Mouse (Mus musculus): ENCODE data around the gene Atl2. TPM values are rescaled to one million over a fixed set of nuclear protein-coding genes. Genes with fewer than 3 reads are reported as not detected.

Gene Atl2
- polyA plus RNA-seq, 1 experiment from 2014 or later = 41.3 TPM

GRCm38 (mm10) chr17:79925865-79926421 is 30.0 kb upstream of the Atl2 start:
- Histone ChIP-seq H3K4me2 (ENCODE audit: low read depth) (no peak overlapping the region), H3K27me3 (ENCODE audit: control insufficient read depth, insufficient read depth, low read length) (no peaks in the 10 kb centered on the region), H3K9me3 (ENCODE audit: control insufficient read depth, low read length) (no peaks in the 10 kb centered on the region), H3K4me3 (ENCODE audit: low read depth, low read length) (no peak overlapping the region), H3K4me1 (ENCODE audit: control insufficient read depth, insufficient read depth, low read length) (no peaks in the 10 kb centered on the region), H3K36me3 (ENCODE audit: control insufficient read depth, insufficient read depth, low read length) (no peaks in the 10 kb centered on the region), H3K27ac (ENCODE audit: low read depth, low read length) (no peak overlapping the region), H3K9ac (ENCODE audit: low read length) (no peak overlapping the region)
- no peak for DNase-seq (ENCODE audit: low spot score)
- ATAC-seq (ENCODE audit: insufficient read depth, low FRiP score, low TSS enrichment) = no peak
- WGBS = 92% methylated on average over 11 of the region's 11 CpGs

- no peak overlapping the region for H3K4me3 ChIP-seq (ENCODE audit: low read depth, low read length)
- no peaks in the 10 kb centered on the region for H3K9me3 ChIP-seq (ENCODE audit: control insufficient read depth, low read length)
- H3K9ac ChIP-seq (ENCODE audit: low read length) = no peak overlapping the region
- ATAC-seq (ENCODE audit: insufficient read depth, low FRiP score, low TSS enrichment) (no peak), DNase-seq (ENCODE audit: low spot score) (no peak)
- H3K36me3 ChIP-seq (ENCODE audit: control insufficient read depth, insufficient read depth, low read length) = no peaks in the 10 kb centered on the region
- 86% methylated on average over 2 of the region's 2 CpGs for WGBS
- H3K4me1 ChIP-seq (ENCODE audit: control insufficient read depth, insufficient read depth, low read length) = no peaks in the 10 kb centered on the region
- H3K4me2 ChIP-seq (ENCODE audit: low read depth) = no peak overlapping the region
- no peak overlapping the region for H3K27ac ChIP-seq (ENCODE audit: low read depth, low read length)
- H3K27me3 ChIP-seq (ENCODE audit: control insufficient read depth, insufficient read depth, low read length) = no peaks in the 10 kb centered on the region
Observed at GRCm38 (mm10) chr17:79920355-79920754, 24.4 kb upstream of the Atl2 start.

- Histone ChIP-seq H3K4me2 (ENCODE audit: low read depth) (no peak overlapping the region), H3K27me3 (ENCODE audit: control insufficient read depth, insufficient read depth, low read length) (no peaks in the 10 kb centered on the region), H3K4me1 (ENCODE audit: control insufficient read depth, insufficient read depth, low read length) (no peaks in the 10 kb centered on the region), H3K9me3 (ENCODE audit: control insufficient read depth, low read length) (no peaks in the 10 kb centered on the region), H3K36me3 (ENCODE audit: control insufficient read depth, insufficient read depth, low read length) (no peaks in the 10 kb centered on the region), H3K4me3 (ENCODE audit: low read depth, low read length) (no peak overlapping the region), H3K27ac (ENCODE audit: low read depth, low read length) (no peak overlapping the region), H3K9ac (ENCODE audit: low read length) (no peak overlapping the region)
- DNase-seq (ENCODE audit: low spot score) (no peak), ATAC-seq (ENCODE audit: insufficient read depth, low FRiP score, low TSS enrichment) (no peak)
- WGBS = 62% methylated on average over 15 of the region's 15 CpGs
Observed at GRCm38 (mm10) chr17:79919566-79920350, 23.8 kb upstream of the Atl2 start.

- DNase-seq (ENCODE audit: low spot score) = no peak
- Histone ChIP-seq H3K27me3 (ENCODE audit: control insufficient read depth, insufficient read depth, low read length) (no peaks in the 10 kb centered on the region), H3K4me1 (ENCODE audit: control insufficient read depth, insufficient read depth, low read length) (no peaks in the 10 kb centered on the region), H3K36me3 (ENCODE audit: control insufficient read depth, insufficient read depth, low read length) (no peaks in the 10 kb centered on the region), H3K4me2 (ENCODE audit: low read depth) (no peak overlapping the region), H3K9me3 (ENCODE audit: control insufficient read depth, low read length) (no peaks in the 10 kb centered on the region), H3K27ac (ENCODE audit: low read depth, low read length) (no peak overlapping the region), H3K9ac (ENCODE audit: low read length) (no peak overlapping the region), H3K4me3 (ENCODE audit: low read depth, low read length) (no peak overlapping the region)
- no peak for ATAC-seq (ENCODE audit: insufficient read depth, low FRiP score, low TSS enrichment)
- WGBS = 30% methylated on average over 9 of the region's 9 CpGs
Observed at GRCm38 (mm10) chr17:79918484-79919004, 22.6 kb upstream of the Atl2 start.

- no peak overlapping the region for H3K4me3 ChIP-seq (ENCODE audit: low read depth, low read length)
- H3K36me3 ChIP-seq (ENCODE audit: control insufficient read depth, insufficient read depth, low read length) = no peaks in the 10 kb centered on the region
- ATAC-seq (ENCODE audit: insufficient read depth, low FRiP score, low TSS enrichment) (no peak), DNase-seq (ENCODE audit: low spot score) (no peak)
- H3K27ac ChIP-seq (ENCODE audit: low read depth, low read length) = no peak overlapping the region
- H3K4me1 ChIP-seq (ENCODE audit: control insufficient read depth, insufficient read depth, low read length) = no peaks in the 10 kb centered on the region
- no peak overlapping the region for H3K4me2 ChIP-seq (ENCODE audit: low read depth)
- no peaks in the 10 kb centered on the region for H3K27me3 ChIP-seq (ENCODE audit: control insufficient read depth, insufficient read depth, low read length)
- 82% methylated on average over 9 of the region's 9 CpGs for WGBS
- H3K9me3 ChIP-seq (ENCODE audit: control insufficient read depth, low read length) = no peaks in the 10 kb centered on the region
- H3K9ac ChIP-seq (ENCODE audit: low read length) = no peak overlapping the region
Observed at GRCm38 (mm10) chr17:79916996-79917395, 21.1 kb upstream of the Atl2 start.

GRCm38 (mm10) chr17:79912174-79912573 is 16.3 kb upstream of the Atl2 start:
- Histone ChIP-seq H3K27me3 (ENCODE audit: control insufficient read depth, insufficient read depth, low read length) (no peaks in the 10 kb centered on the region), H3K4me2 (ENCODE audit: low read depth) (no peak overlapping the region), H3K27ac (ENCODE audit: low read depth, low read length) (no peak overlapping the region), H3K36me3 (ENCODE audit: control insufficient read depth, insufficient read depth, low read length) (no peaks in the 10 kb centered on the region), H3K4me1 (ENCODE audit: control insufficient read depth, insufficient read depth, low read length) (no peaks in the 10 kb centered on the region), H3K9ac (ENCODE audit: low read length) (no peak overlapping the region), H3K9me3 (ENCODE audit: control insufficient read depth, low read length) (no peaks in the 10 kb centered on the region), H3K4me3 (ENCODE audit: low read depth, low read length) (no peak overlapping the region)
- DNase-seq (ENCODE audit: low spot score) (no peak), ATAC-seq (ENCODE audit: insufficient read depth, low FRiP score, low TSS enrichment) (no peak)
- 78% methylated on average over 2 of the region's 2 CpGs for WGBS

- no peak for DNase-seq (ENCODE audit: low spot score)
- H3K27ac ChIP-seq (ENCODE audit: low read depth, low read length) = no peak overlapping the region
- H3K4me2 ChIP-seq (ENCODE audit: low read depth) = no peak overlapping the region
- H3K36me3 ChIP-seq (ENCODE audit: control insufficient read depth, insufficient read depth, low read length) = no peaks in the 10 kb centered on the region
- no peaks in the 10 kb centered on the region for H3K4me1 ChIP-seq (ENCODE audit: control insufficient read depth, insufficient read depth, low read length)
- no peak overlapping the region for H3K9ac ChIP-seq (ENCODE audit: low read length)
- no peak overlapping the region for H3K4me3 ChIP-seq (ENCODE audit: low read depth, low read length)
- 90% methylated on average over 3 of the region's 3 CpGs for WGBS
- no peaks in the 10 kb centered on the region for H3K9me3 ChIP-seq (ENCODE audit: control insufficient read depth, low read length)
- no peak for ATAC-seq (ENCODE audit: insufficient read depth, low FRiP score, low TSS enrichment)
- no peaks in the 10 kb centered on the region for H3K27me3 ChIP-seq (ENCODE audit: control insufficient read depth, insufficient read depth, low read length)
Observed at GRCm38 (mm10) chr17:79911718-79912117, 15.8 kb upstream of the Atl2 start.

GRCm38 (mm10) chr17:79909571-79909970 is 13.6 kb upstream of the Atl2 start:
- no peaks in the 10 kb centered on the region for H3K27me3 ChIP-seq (ENCODE audit: control insufficient read depth, insufficient read depth, low read length)
- no peaks in the 10 kb centered on the region for H3K9me3 ChIP-seq (ENCODE audit: control insufficient read depth, low read length)
- H3K27ac ChIP-seq (ENCODE audit: low read depth, low read length) = no peak overlapping the region
- H3K4me1 ChIP-seq (ENCODE audit: control insufficient read depth, insufficient read depth, low read length) = no peaks in the 10 kb centered on the region
- no peaks in the 10 kb centered on the region for H3K36me3 ChIP-seq (ENCODE audit: control insufficient read depth, insufficient read depth, low read length)
- no peak overlapping the region for H3K4me3 ChIP-seq (ENCODE audit: low read depth, low read length)
- no peak for DNase-seq (ENCODE audit: low spot score)
- no peak overlapping the region for H3K4me2 ChIP-seq (ENCODE audit: low read depth)
- WGBS = 87% methylated on average over 12 of the region's 12 CpGs
- H3K9ac ChIP-seq (ENCODE audit: low read length) = no peak overlapping the region
- no peak for ATAC-seq (ENCODE audit: insufficient read depth, low FRiP score, low TSS enrichment)

- H3K27ac ChIP-seq (ENCODE audit: low read depth, low read length) = no peak overlapping the region
- no peak for ATAC-seq (ENCODE audit: insufficient read depth, low FRiP score, low TSS enrichment)
- 76% methylated on average over 4 of the region's 4 CpGs for WGBS
Observed at GRCm38 (mm10) chr17:79907698-79908097, 11.8 kb upstream of the Atl2 start.

More at GRCm38 (mm10) chr17:79907698-79908097, 11.8 kb upstream of the Atl2 start:
- H3K4me1 ChIP-seq (ENCODE audit: control insufficient read depth, insufficient read depth, low read length) = no peaks in the 10 kb centered on the region
- no peak overlapping the region for H3K4me3 ChIP-seq (ENCODE audit: low read depth, low read length)
- DNase-seq (ENCODE audit: low spot score) = no peak
- no peak overlapping the region for H3K9ac ChIP-seq (ENCODE audit: low read length)
- no peaks in the 10 kb centered on the region for H3K27me3 ChIP-seq (ENCODE audit: control insufficient read depth, insufficient read depth, low read length)
- H3K4me2 ChIP-seq (ENCODE audit: low read depth) = no peak overlapping the region
- H3K36me3 ChIP-seq (ENCODE audit: control insufficient read depth, insufficient read depth, low read length) = no peaks in the 10 kb centered on the region
- no peaks in the 10 kb centered on the region for H3K9me3 ChIP-seq (ENCODE audit: control insufficient read depth, low read length)

Data from neural tube, embryonic 11.5 days (tissue).